Mouse (Mus musculus) midbrain, embryonic 11.5 days (tissue): ENCODE data around the gene Jup. TPM values are rescaled to one million over a fixed set of nuclear protein-coding genes. Genes with fewer than 3 reads are reported as not detected.
"Not testable (repeated sequence)": the region's sequence is repeated elsewhere in the genome, so short reads cannot be mapped to it uniquely, and the experiment has no call there.

Experiments
- ATAC-seq: fragments of 200-750 bp; cut with Nextera tagmentation; 2 replicates; pipeline ENCODE4 v1.8.0; 2017; ENCODE audit warnings: moderate TSS enrichment, moderate library complexity; ENCODE audit not compliant: low FRiP score
- DNase-seq: peaks from one replicate; pipeline ENCODE4 v3.0.0; 2015; ENCODE audit warnings: low spot score; ENCODE audit errors: missing footprints
- H3K27ac ChIP-seq: fragments of 300-500 bp; sonication (generic); 2 replicates; pipeline ENCODE4 v1.5.1; 2014; ENCODE audit warnings: low read depth, low read length
- H3K27me3 ChIP-seq: fragments of 300-500 bp; sonication (generic); 2 replicates; pipeline ENCODE4 v1.6.1; 2014; ENCODE audit warnings: mild to moderate bottlenecking, low read length, moderate library complexity, mixed read lengths; ENCODE audit not compliant: control insufficient read depth, insufficient read depth
- H3K36me3 ChIP-seq: fragments of 300-500 bp; sonication (generic); 2 replicates; pipeline ENCODE4 v1.6.1; 2014; ENCODE audit warnings: mild to moderate bottlenecking, low read length, moderate library complexity, mixed read lengths; ENCODE audit not compliant: control insufficient read depth, insufficient read depth
- H3K4me1 ChIP-seq: fragments of 300-500 bp; sonication (generic); 2 replicates; pipeline ENCODE4 v1.6.1; 2014; ENCODE audit warnings: low read length; ENCODE audit not compliant: control insufficient read depth, insufficient read depth
- H3K4me2 ChIP-seq: fragments of 300-500 bp; sonication (generic); 2 replicates; pipeline ENCODE4 v1.6.1; 2014; ENCODE audit warnings: mild to moderate bottlenecking, moderate library complexity
- H3K4me3 ChIP-seq: fragments of 300-500 bp; sonication (generic); 2 replicates; pipeline ENCODE4 v1.5.1; 2014; ENCODE audit warnings: low read depth, low read length
- H3K9ac ChIP-seq: fragments of 300-500 bp; sonication (generic); 2 replicates; pipeline ENCODE4 v1.6.1; 2014; ENCODE audit warnings: low read length
- H3K9me3 ChIP-seq: fragments of 300-500 bp; sonication (generic); 2 replicates; pipeline ENCODE4 v1.6.1; 2016; ENCODE audit warnings: low read length; ENCODE audit not compliant: control insufficient read depth
- WGBS: fragments of 180-500 bp; shearing (Covaris S2); extraction: QIAGEN DNeasy Blood & Tissue Kit; methylation state at CpG from one replicate; pipeline ENCODE4 v1.1.7; 2014; 5-methylcytosine and 5-hydroxymethylcytosine counted together
- microRNA-seq: library from miRNA; unstranded; fragments of <30 nt; microRNA quantifications from one replicate; pipeline ENCODE4, GENCODE M21; 2017
- polyA plus RNA-seq: library from polyadenylated mRNA; unstranded; fragments of >200 nt; fragmentation: Nextera tagmentation; extraction: Ambion mirVana; gene quantifications from 2 replicates; pipeline ENCODE4 v1.2.1, GENCODE M21; 2014

The Jup gene
- polyA plus RNA-seq, 1 experiment from 2014 or later = 25.2 TPM

GRCm38 (mm10) chr11:100321479-100322305 is 75.9 kb downstream of the Jup start:
- not testable (repeated sequence) for ATAC-seq, H3K4me2 ChIP-seq
- WGBS = 78% methylated on average over 6 of the region's 7 CpGs

GRCm38 (mm10) chr11:100320701-100321410 is 76.7 kb downstream of the Jup start:
- 17% methylated on average over 11 of the region's 11 CpGs for WGBS
- peaks cover 11% of the 10 kb centered on the region for H3K36me3 ChIP-seq
- peak overlapping the region; percentile 90 for H3K4me3 ChIP-seq
- peak overlapping the region; percentile 92; the same call in 1 of the 2 replicates for H3K27ac ChIP-seq
- H3K27me3 ChIP-seq, H3K4me1 ChIP-seq, H3K9me3 ChIP-seq, DNase-seq: not testable (repeated sequence)
- peak overlapping the region; percentile 82 for H3K4me2 ChIP-seq
- peak; percentile 5; the same call in 1 of the 2 replicates for ATAC-seq
- H3K9ac ChIP-seq = peak overlapping the region; percentile 96

More at GRCm38 (mm10) chr11:100321479-100322305, 75.9 kb downstream of the Jup start:
- H3K4me1 ChIP-seq, H3K9ac ChIP-seq, DNase-seq, H3K27me3 ChIP-seq, H3K9me3 ChIP-seq, H3K4me3 ChIP-seq, H3K27ac ChIP-seq: not testable (repeated sequence)
- H3K36me3 ChIP-seq = peaks cover 11% of the 10 kb centered on the region

DNA sequence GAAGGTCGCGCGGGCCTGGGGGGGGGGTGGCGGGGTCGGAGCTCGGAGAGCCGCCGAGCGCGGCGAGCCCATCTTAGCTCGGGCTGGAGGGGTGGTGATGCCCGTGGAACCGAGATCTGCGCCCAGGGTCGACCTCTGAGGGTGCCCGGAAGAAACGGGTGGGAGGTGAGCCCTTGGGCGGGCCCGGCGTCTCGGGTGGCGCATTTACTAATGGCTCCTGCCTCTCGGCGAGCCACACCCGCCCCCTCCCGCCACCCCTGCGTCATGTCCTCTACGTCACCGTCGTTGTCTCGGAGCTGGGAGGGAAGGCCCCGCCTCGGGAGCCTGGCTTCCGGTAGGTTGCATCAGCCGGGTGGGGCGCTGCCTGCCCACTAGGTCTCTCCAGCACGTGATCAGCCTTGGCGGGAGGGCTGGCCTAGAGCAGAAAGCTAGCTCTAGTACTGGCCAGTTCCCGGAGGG is 77.4 kb downstream of the Jup start:
- H3K4me1 ChIP-seq = peaks cover 3% of the 10 kb centered on the region; the same call in 1 of the 2 replicates
- H3K4me3 ChIP-seq = peak overlapping the region; percentile 90
- ATAC-seq (peak; percentile 87), DNase-seq (peak; percentile 100)
- H3K9ac ChIP-seq = peak overlapping the region; percentile 96
- 0% methylated on average over 39 of the region's 40 CpGs for whole genome bisulfite sequencing
- peaks cover 11% of the 10 kb centered on the region for H3K36me3 ChIP-seq
- H3K9me3 ChIP-seq = no peaks in the 10 kb centered on the region
- H3K27ac ChIP-seq = peak overlapping the region; percentile 92
- no peaks in the 10 kb centered on the region for H3K27me3 ChIP-seq
- peak overlapping the region; percentile 82 for H3K4me2 ChIP-seq

GRCm38 (mm10) chr11:100319492-100320171 is 77.9 kb downstream of the Jup start, which contains the start of gene Eif1:
Eif1 (plus strand) TSS chr11:100319885.
- ATAC-seq (peak; percentile 90), DNase-seq (peak; percentile 100)
- Histone ChIP-seq H3K27ac (peak within 1 kb of the TSS; percentile 92), H3K36me3 (peaks cover 11% of the 10 kb centered on the region), H3K27me3 (no peaks in the 10 kb centered on the region), H3K4me1 (peaks cover 3% of the 10 kb centered on the region; the same call in 1 of the 2 replicates), H3K9ac (peak within 1 kb of the TSS; percentile 96), H3K4me3 (peak within 1 kb of the TSS; percentile 90), H3K4me2 (peak within 1 kb of the TSS; percentile 82), H3K9me3 (no peaks in the 10 kb centered on the region)
- under 1% methylated on average over 56 of the region's 58 CpGs for WGBS

Small RNA genes lying within 50 kb of the gene (microRNA-seq; reads per million reads assigned to microRNA genes)
- gene Gm27374 = not detected

Other genes starting within 250 kb of the Jup start
- gene Krt19, start 249.1 kb downstream of the Jup start, polyA plus RNA-seq = 1.8 and 3.2 TPM in 2 replicates
- not detected in 2 replicates for gene Krt9, start 204.5 kb downstream of the Jup start, polyA plus RNA-seq
- gene Krt14, start 190.2 kb downstream of the Jup start, polyA plus RNA-seq = 1.2 and 1.5 TPM in 2 replicates
- not detected in 2 replicates for gene Krt16, start 148.9 kb downstream of the Jup start, polyA plus RNA-seq
- 0.21 TPM in 1 of 2 replicates, not detected in the other for gene Krt17, start 136.7 kb downstream of the Jup start, polyA plus RNA-seq
- not detected in 2 replicates for gene Krt42, start 127.9 kb downstream of the Jup start, polyA plus RNA-seq
- gene Eif1, start 77.9 kb downstream of the Jup start, polyA plus RNA-seq = 1,701 and 1,853 TPM in 2 replicates
- 0.68 and 0.79 TPM in 2 replicates for gene Gast, start 63.4 kb downstream of the Jup start, polyA plus RNA-seq
- gene Hap1, start 41.6 kb downstream of the Jup start, polyA plus RNA-seq = 16.4 TPM in 2 replicates
- 19.3 and 19.7 TPM in 2 replicates for gene P3h4, start 17.1 kb upstream of the Jup start, polyA plus RNA-seq
- 33.0 and 36.2 TPM in 2 replicates for gene Fkbp10, start 17.9 kb upstream of the Jup start, polyA plus RNA-seq
- 88.9 and 91.6 TPM in 2 replicates for gene Nt5c3b, start 44.0 kb upstream of the Jup start, polyA plus RNA-seq
- gene Klhl10, start 44.2 kb upstream of the Jup start, polyA plus RNA-seq = 0.44 and 0.61 TPM in 2 replicates
- 13.8 and 14.0 TPM in 2 replicates for gene Klhl11, start 75.0 kb upstream of the Jup start, polyA plus RNA-seq
- gene Acly, start 130.2 kb upstream of the Jup start, polyA plus RNA-seq = 298 and 314 TPM in 2 replicates
- 1.4 and 1.8 TPM in 2 replicates for gene Ttc25, start 147.8 kb upstream of the Jup start, polyA plus RNA-seq
- 15.7 and 16.9 TPM in 2 replicates for gene Cnp, start 177.1 kb upstream of the Jup start, polyA plus RNA-seq
- 96.4 and 110 TPM in 2 replicates for gene Nkiras2, start 221.5 kb upstream of the Jup start, polyA plus RNA-seq
- gene Dnajc7, start 222.4 kb upstream of the Jup start, polyA plus RNA-seq = 96.1 TPM in 2 replicates